Mouse (Mus musculus) intestine, postnatal 0 days (tissue): Measurements from ENCODE around the gene Nup85. TPM values are rescaled to one million over a fixed set of nuclear protein-coding genes. Genes with fewer than 3 reads are reported as not detected.

Experiments used
- ATAC-seq: fragments of 200-750 bp; cut with Nextera tagmentation; 2 replicates; pipeline ENCODE4 v1.8.0; 2017; ENCODE audit warnings: mild to moderate bottlenecking, moderate TSS enrichment, moderate library complexity
- H3K27ac ChIP-seq: fragments of 300-500 bp; sonication (generic); 2 replicates; pipeline ENCODE4 v1.5.1; 2014; ENCODE audit warnings: mild to moderate bottlenecking, low read depth, low read length, moderate library complexity
- H3K27me3 ChIP-seq: fragments of 300-500 bp; sonication (generic); replicated peaks from 2 replicates; pipeline ENCODE4 v1.6.1; 2014; ENCODE audit warnings: low read length, mixed read lengths; ENCODE audit not compliant: control insufficient read depth, insufficient read depth
- H3K36me3 ChIP-seq: fragments of 300-500 bp; sonication (generic); 2 replicates; pipeline ENCODE4 v1.6.1; 2014; ENCODE audit warnings: mild to moderate bottlenecking, moderate library complexity; ENCODE audit not compliant: control insufficient read depth, insufficient read depth
- H3K4me1 ChIP-seq: fragments of 300-500 bp; sonication (generic); replicated peaks from 2 replicates; pipeline ENCODE4 v1.6.1; 2014; ENCODE audit warnings: antibody characterized with exemption, low read length, mixed read lengths; ENCODE audit not compliant: control insufficient read depth, insufficient read depth
- H3K4me2 ChIP-seq: fragments of 300-500 bp; sonication (generic); replicated peaks from 2 replicates; pipeline ENCODE4 v1.6.1; 2014; ENCODE audit warnings: low read depth, mild to moderate bottlenecking, moderate library complexity
- H3K4me3 ChIP-seq: fragments of 300-500 bp; sonication (generic); 2 replicates; pipeline ENCODE4 v1.5.1; 2014; ENCODE audit warnings: low read depth, low read length
- H3K9ac ChIP-seq: fragments of 300-500 bp; sonication (generic); 2 replicates; pipeline ENCODE4 v1.6.1; 2014; ENCODE audit warnings: mild to moderate bottlenecking, low read depth, low read length
- H3K9me3 ChIP-seq: fragments of 300-500 bp; sonication (generic); 2 replicates; pipeline ENCODE4 v1.6.1; 2016; ENCODE audit warnings: mixed run types; ENCODE audit not compliant: control insufficient read depth
- CTCF ChIP-seq: sonication (generic); IDR thresholded peaks from 2 replicates; pipeline ENCODE4 v1.5.1; 2016; ENCODE audit warnings: low read depth, mild to moderate bottlenecking, control low read depth, antibody characterized with exemption, moderate library complexity
- WGBS: fragments of 180-500 bp; shearing (Covaris S2); extraction: QIAGEN DNeasy Blood & Tissue Kit; methylation state at CpG from one replicate; pipeline ENCODE4 v1.1.7; 2014; 5-methylcytosine and 5-hydroxymethylcytosine counted together
- polyA plus RNA-seq: library from polyadenylated mRNA; unstranded; fragments of >200 nt; fragmentation: Nextera tagmentation; extraction: Ambion mirVana; gene quantifications from 2 replicates; pipeline ENCODE4 v1.2.1, GENCODE M21; 2015

Nup85 gene
- polyA plus RNA-seq, 1 experiment from 2014 or later = 30.4 TPM

DNA sequence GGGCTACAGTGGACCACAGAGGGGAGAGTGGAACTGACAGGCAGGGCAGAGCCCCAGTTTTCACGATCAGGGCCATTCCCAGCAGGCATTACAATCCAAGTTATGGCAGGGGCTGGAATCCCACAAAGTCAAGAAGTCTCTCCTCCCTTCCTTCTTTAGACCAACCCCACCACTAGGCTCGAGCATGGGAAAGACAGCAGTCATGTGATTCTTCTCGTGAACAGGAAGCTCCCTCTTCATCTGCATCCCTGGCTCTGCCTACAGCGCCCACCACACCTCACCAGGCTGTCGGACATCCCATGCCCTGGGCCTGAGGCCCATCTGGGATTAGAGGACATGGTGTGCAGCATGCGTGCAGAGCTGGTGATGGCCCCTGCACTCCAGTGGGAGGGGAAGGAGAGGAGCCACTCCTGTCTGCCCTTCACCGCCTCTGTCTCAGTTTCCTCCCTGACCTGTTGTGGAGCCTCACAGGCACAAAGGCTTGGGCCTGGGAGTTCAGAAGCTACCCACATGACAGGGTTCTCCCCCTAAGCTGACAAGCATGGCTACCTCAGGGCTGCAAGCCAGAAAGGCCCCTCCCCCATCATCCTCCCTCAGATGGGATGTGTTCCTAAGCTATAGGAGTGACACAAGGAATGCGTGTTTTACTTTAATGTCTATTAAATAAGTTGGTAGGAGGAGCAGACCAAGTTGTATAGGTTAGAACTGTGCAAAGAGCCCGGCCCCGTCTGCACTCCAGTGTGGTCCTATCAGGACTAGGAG lies 50.3 kb downstream of the Nup85 start:
- peaks cover 18% of the 10 kb centered on the region; the same call in 1 of the 2 replicates for H3K36me3 ChIP-seq
- H3K4me1 ChIP-seq = no peaks in the 10 kb centered on the region
- H3K9ac ChIP-seq = no peak overlapping the region
- H3K4me2 ChIP-seq = no peak overlapping the region
- no peak for TF ChIP-seq CTCF
- H3K9me3 ChIP-seq = no peaks in the 10 kb centered on the region
- H3K27ac ChIP-seq = no peak overlapping the region
- no peak overlapping the region for H3K4me3 ChIP-seq
- ATAC-seq = no peak
- WGBS = 81% methylated on average over 10 of the region's 10 CpGs
- H3K27me3 ChIP-seq = no peaks in the 10 kb centered on the region

DNA sequence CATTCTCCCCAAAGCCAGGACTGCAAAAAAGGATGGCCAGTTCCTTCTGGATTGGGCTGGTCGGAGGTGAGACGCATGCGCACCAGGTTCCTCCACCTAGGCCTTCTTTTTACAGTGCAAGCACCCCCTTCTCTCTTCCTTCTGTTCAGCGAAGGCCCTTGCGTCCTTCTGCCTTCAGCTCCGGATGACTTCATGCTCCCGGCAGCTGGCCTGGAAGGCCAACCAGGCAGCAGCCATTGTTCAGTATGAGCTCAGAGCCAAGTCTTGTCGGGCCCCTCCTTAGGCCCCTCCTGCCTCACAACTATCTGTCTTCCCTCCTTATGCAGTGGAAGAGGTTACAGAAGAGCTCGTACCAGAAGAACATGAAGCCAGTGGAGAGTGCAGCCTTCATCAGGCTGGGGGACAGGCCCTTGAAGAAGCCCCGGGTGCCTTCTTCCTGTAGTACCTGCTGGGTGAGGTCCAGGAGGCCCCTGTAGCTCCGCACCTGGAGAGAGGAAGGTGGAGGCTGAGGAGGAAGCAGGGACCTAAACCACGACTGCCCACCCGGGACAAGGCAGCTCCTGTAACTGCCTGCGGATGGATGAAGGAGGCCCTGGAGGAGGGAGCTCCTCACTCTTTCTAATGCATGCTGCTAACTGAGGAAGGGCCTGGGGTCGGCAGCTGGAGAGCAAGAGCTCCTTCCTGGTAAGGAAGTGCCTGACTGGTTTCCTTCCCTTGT lies 51.0 kb downstream of the Nup85 start:
- H3K9ac ChIP-seq = no peak overlapping the region
- H3K27me3 ChIP-seq = no peaks in the 10 kb centered on the region
- no peaks in the 10 kb centered on the region for H3K4me1 ChIP-seq
- no peaks in the 10 kb centered on the region for H3K9me3 ChIP-seq
- ATAC-seq = no peak
- 73% methylated on average over 15 of the region's 15 CpGs for WGBS
- no peak for TF ChIP-seq CTCF
- H3K27ac ChIP-seq = no peak overlapping the region
- H3K4me3 ChIP-seq = no peak overlapping the region
- peaks cover 21% of the 10 kb centered on the region; the same call in 1 of the 2 replicates for H3K36me3 ChIP-seq
- no peak overlapping the region for H3K4me2 ChIP-seq

DNA sequence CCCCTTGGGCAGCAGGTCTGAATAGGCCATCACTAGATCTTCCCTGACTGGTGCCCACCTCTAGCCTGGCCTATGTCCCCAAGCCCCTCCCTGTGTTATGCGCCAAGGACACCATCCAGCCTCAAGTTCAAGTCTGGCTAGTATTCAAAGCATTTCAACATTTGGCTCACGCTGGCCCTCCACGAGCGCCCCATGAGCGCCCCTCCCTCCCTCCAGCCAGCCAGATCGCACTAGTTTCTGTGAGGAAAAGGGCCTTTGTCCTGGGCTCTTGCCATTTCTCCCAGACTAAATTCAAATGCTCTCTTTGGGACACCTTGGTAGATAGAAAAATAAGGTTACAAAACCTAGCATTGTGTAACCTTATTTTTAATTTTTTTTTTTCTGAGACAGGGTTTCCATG lies 51.6 kb downstream of the Nup85 start:
- H3K27me3 ChIP-seq = no peaks in the 10 kb centered on the region
- no peak overlapping the region for H3K27ac ChIP-seq
- no peaks in the 10 kb centered on the region for H3K9me3 ChIP-seq
- H3K36me3 ChIP-seq = peaks cover 27% of the 10 kb centered on the region; the same call in 1 of the 2 replicates
- no peak overlapping the region for H3K4me2 ChIP-seq
- 90% methylated on average over 6 of the region's 6 CpGs for WGBS
- ATAC-seq = no peak
- no peaks in the 10 kb centered on the region for H3K4me1 ChIP-seq
- no peak overlapping the region for H3K4me3 ChIP-seq
- TF ChIP-seq CTCF = no peak
- H3K9ac ChIP-seq = no peak overlapping the region

DNA sequence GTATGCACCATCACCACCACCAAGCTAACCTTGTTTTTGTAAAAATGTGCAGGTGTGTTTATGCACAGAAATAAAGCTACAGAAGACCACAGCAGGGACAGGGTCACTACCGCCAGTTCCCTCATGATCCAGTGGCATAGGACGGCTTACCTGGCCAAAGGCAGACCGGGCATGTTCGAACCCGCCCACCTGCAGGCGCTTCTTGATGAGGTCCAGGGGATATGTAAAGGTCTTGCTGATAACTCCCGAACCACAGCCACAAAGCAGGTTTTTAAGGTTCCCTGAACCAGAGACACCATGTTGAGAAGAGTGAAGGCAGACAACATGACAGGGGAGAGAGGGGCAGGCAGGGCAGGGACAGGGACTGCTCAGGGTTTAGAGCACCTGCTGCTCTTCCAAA lies 52.1 kb downstream of the Nup85 start:
- Histone ChIP-seq H3K4me3 (no peak overlapping the region), H3K4me2 (no peak overlapping the region), H3K9me3 (no peaks in the 10 kb centered on the region), H3K4me1 (no peaks in the 10 kb centered on the region), H3K27me3 (no peaks in the 10 kb centered on the region), H3K27ac (no peak overlapping the region), H3K9ac (no peak overlapping the region), H3K36me3 (peaks cover 32% of the 10 kb centered on the region; the same call in 1 of the 2 replicates)
- WGBS = 90% methylated on average over 7 of the region's 7 CpGs
- no peak for ATAC-seq
- TF ChIP-seq CTCF = no peak

DNA sequence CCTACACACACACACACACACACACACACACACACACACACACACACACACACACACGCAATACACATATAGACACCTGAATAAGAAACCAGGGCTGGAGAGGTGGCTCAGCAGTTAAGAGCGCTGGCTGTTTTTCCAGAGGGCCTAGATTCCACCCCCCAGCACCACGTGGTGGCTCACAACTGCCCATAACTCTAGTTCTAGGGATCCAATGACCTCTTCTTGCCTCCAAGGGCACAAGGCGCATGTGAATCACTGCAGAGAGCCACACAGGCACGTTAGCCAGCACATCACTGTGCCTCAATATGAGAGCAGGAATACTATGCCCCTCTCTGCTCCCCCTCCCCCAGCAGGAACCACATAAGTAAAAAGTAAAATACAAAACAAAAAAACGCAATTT lies 52.7 kb downstream of the Nup85 start:
- Histone ChIP-seq H3K4me1 (no peaks in the 10 kb centered on the region), H3K9me3 (no peaks in the 10 kb centered on the region), H3K27me3 (no peaks in the 10 kb centered on the region), H3K36me3 (peaks cover 35% of the 10 kb centered on the region; the same call in 1 of the 2 replicates), H3K4me3 (no peak overlapping the region), H3K4me2 (no peak overlapping the region), H3K9ac (no peak overlapping the region), H3K27ac (no peak overlapping the region)
- no peak for ATAC-seq
- WGBS = 82% methylated on average over 6 of the region's 6 CpGs
- TF ChIP-seq CTCF = no peak

DNA sequence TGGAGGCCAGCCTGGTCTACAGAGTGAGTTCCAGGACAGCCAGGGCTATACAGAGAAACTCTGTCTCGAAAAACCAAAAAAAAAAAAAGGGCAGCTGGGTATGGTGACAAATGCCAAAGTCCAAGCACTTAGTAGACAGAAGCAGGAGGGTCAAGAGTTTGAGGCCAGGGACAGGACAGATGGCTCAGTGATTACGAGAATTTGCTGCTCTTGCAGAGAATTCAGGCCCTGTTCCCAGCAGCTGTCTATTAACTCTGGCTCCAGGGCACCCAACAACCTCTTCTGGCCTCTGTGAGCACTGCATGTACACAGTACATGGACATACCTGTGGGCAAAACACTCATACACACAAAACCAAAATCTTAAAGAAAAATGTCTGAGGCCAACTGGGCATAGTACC lies 53.8 kb downstream of the Nup85 start:
- no peaks in the 10 kb centered on the region for H3K9me3 ChIP-seq
- TF ChIP-seq CTCF = no peak
- no peaks in the 10 kb centered on the region for H3K4me1 ChIP-seq
- H3K36me3 ChIP-seq = peaks cover 44% of the 10 kb centered on the region; the same call in 1 of the 2 replicates
- no peak overlapping the region for H3K9ac ChIP-seq
- WGBS = 78% methylated on average over 2 of the region's 2 CpGs
- H3K4me2 ChIP-seq = no peak overlapping the region
- no peak overlapping the region for H3K4me3 ChIP-seq
- H3K27me3 ChIP-seq = no peaks in the 10 kb centered on the region
- no peak overlapping the region for H3K27ac ChIP-seq
- ATAC-seq = no peak
